Mouse (Mus musculus): ENCODE results near the gene Rhox4c. TPM values are rescaled to one million over a fixed set of nuclear protein-coding genes. Genes with fewer than 3 reads are reported as not detected.
"Not testable (repeated sequence)": the region's sequence is repeated elsewhere in the genome, so short reads cannot be mapped to it uniquely, and the experiment has no call there.

Gene Rhox4c
- not detected in 2 replicates for polyA plus RNA-seq (2015; fragmentation: Nextera tagmentation; extraction: Ambion mirVana)

DNA sequence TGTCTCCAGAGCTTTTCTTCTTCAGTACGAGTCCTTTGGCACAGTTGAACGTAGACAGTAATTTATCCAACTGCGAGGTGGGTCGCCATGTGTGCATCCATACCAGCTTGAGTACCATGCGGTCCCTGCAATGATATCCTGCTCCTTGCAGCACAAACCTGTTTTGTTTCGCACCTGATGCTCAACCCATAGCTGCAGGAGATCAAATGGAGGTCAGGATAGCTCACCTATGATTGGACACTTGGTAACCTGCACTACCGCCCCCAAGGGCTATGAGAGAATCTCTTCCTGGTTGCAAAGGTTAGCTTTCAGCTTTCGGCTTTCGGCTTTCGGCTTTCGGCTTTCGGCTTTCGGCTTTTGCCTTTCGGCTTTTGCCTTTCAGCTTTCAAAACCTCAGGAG lies at the start of gene Rhox4c:
Gene Rhox4c, plus strand, starts transcription at position 301 of the 400 bp plus-strand sequence.
- ATAC-seq (ENCODE audit: low FRiP score, low read depth); H3K9ac ChIP-seq; H3K4me1 ChIP-seq; H3K27me3 ChIP-seq; H3K27ac ChIP-seq; H3K4me3 ChIP-seq; H3K4me2 ChIP-seq (replicated peaks); H3K36me3 ChIP-seq; H3K9me3 ChIP-seq: not testable (repeated sequence)
- 88% methylated on average over 14 of the region's 14 CpGs for WGBS

DNA sequence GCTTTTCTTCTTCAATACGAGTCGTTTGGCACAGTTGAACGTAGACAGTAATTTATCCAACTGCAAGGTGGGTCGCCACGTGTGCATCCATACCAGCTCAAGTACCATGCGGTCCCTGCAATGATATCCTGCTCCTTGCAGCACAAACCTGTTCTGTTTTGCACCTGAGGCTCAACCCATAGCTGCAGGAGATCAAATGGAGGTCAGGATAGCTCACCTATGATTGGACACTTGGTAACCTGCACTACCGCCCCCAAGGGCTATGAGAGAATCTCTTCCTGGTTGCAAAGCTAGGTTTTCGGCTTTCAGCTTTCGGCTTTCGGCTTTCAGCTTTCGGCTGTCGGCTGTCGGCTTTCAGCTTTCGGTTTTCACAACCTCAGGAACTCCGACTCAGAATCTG lies 47.9 kb upstream of the Rhox4c start, which contains the start of gene Rhox4b:
Gene Rhox4b, plus strand, starts transcription at position 301 of the 400 bp plus-strand sequence.
- H3K36me3 ChIP-seq; H3K9ac ChIP-seq; H3K4me1 ChIP-seq; H3K27me3 ChIP-seq; ATAC-seq (ENCODE audit: low FRiP score, low read depth); H3K27ac ChIP-seq; H3K4me3 ChIP-seq; H3K4me2 ChIP-seq (replicated peaks); H3K9me3 ChIP-seq: not testable (repeated sequence)
- WGBS = 84% methylated on average over 15 of the region's 15 CpGs

- not testable (repeated sequence) for H3K4me3 ChIP-seq; H3K9me3 ChIP-seq; H3K36me3 ChIP-seq; ATAC-seq (ENCODE audit: low FRiP score, low read depth); H3K27me3 ChIP-seq; H3K27ac ChIP-seq; H3K4me2 ChIP-seq (replicated peaks); H3K9ac ChIP-seq; H3K4me1 ChIP-seq
- 94% methylated on average over 7 of the region's 10 CpGs for WGBS
These were observed 26.8 kb upstream of the Rhox4c start, which contains the start of gene Rhox2c for GRCm38 (mm10) chrX:37453380-37453779. Gene Rhox2c (plus strand): TSS chrX:37453680.

- H3K36me3 ChIP-seq; H3K4me2 ChIP-seq (replicated peaks); ATAC-seq (ENCODE audit: low FRiP score, low read depth); H3K9me3 ChIP-seq; H3K4me3 ChIP-seq; H3K4me1 ChIP-seq; H3K9ac ChIP-seq; H3K27ac ChIP-seq; H3K27me3 ChIP-seq: not testable (repeated sequence)
- WGBS = 90% methylated on average over 3 of the region's 4 CpGs
These were observed 21.9 kb upstream of the Rhox4c start, which contains the start of gene Rhox3c for GRCm38 (mm10) chrX:37458285-37458684. Gene Rhox3c (plus strand): TSS chrX:37458585.

GRCm38 (mm10) chrX:37514059-37514458 lies 33.9 kb downstream of the Rhox4c start, which contains the start of gene Rhox4d:
Gene Rhox4d (plus strand): TSS chrX:37514359.
- not testable (repeated sequence) for H3K27ac ChIP-seq; H3K4me2 ChIP-seq (replicated peaks); H3K36me3 ChIP-seq; H3K4me3 ChIP-seq; H3K9ac ChIP-seq; H3K4me1 ChIP-seq; H3K9me3 ChIP-seq; H3K27me3 ChIP-seq; ATAC-seq (ENCODE audit: low FRiP score, low read depth)
- WGBS = 95% methylated on average over 15 of the region's 18 CpGs

DNA sequence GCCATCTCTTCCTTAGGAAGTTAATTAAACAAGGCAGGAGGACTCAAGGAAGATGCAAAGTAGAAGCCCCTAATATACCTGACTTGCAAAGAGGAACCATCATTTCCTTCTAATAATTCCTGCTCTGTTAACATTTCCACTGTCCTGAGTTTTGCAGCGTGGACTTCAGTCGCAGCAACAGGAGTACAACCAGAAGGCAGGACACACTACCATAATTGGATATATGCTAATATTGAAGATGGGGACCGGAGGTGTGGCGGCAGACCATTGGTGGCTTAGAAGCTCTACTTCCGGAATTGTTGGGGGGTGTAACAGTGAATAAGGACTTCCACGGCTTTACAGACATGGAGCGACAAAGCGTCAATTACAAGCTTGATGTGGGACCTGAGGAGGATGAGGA lies 50.0 kb downstream of the Rhox4c start, which contains the start of gene Rhox2e:
Gene Rhox2e, plus strand, starts transcription at position 301 of the 400 bp plus-strand sequence.
- not testable (repeated sequence) for H3K4me1 ChIP-seq; H3K36me3 ChIP-seq; H3K27ac ChIP-seq; H3K9me3 ChIP-seq; H3K4me3 ChIP-seq; H3K4me2 ChIP-seq (replicated peaks); H3K9ac ChIP-seq; H3K27me3 ChIP-seq; ATAC-seq (ENCODE audit: low FRiP score, low read depth)
- WGBS = 92% methylated on average over 2 of the region's 8 CpGs

Other genes starting within 250 kb of the Rhox4c start
- gene Rhox2a, start 235.4 kb upstream of the Rhox4c start, polyA plus RNA-seq (2015; fragmentation: Nextera tagmentation; extraction: Ambion mirVana) = 0.29 TPM in 1 of 2 replicates, not detected in the other
- not detected in 2 replicates for gene Rhox3a, start 230.4 kb upstream of the Rhox4c start, polyA plus RNA-seq (2015; fragmentation: Nextera tagmentation; extraction: Ambion mirVana)
- not detected in 2 replicates for gene Rhox4a, start 215.0 kb upstream of the Rhox4c start, polyA plus RNA-seq (2015; fragmentation: Nextera tagmentation; extraction: Ambion mirVana)
- gene Rhox3a2, start 100.3 kb upstream of the Rhox4c start, polyA plus RNA-seq (2015; fragmentation: Nextera tagmentation; extraction: Ambion mirVana) = not detected in 2 replicates
- 0.67 and 1.2 TPM in 2 replicates for gene Rhox4a2, start 89.5 kb upstream of the Rhox4c start, polyA plus RNA-seq (2015; fragmentation: Nextera tagmentation; extraction: Ambion mirVana)
- gene Rhox2b, start 68.3 kb upstream of the Rhox4c start, polyA plus RNA-seq (2015; fragmentation: Nextera tagmentation; extraction: Ambion mirVana) = not detected in 2 replicates
- gene Rhox4b, start 47.8 kb upstream of the Rhox4c start, polyA plus RNA-seq (2015; fragmentation: Nextera tagmentation; extraction: Ambion mirVana) = 0.42 TPM in 1 of 2 replicates, not detected in the other
- 0.19 TPM in 1 of 2 replicates, not detected in the other for gene Rhox2c, start 26.7 kb upstream of the Rhox4c start, polyA plus RNA-seq (2015; fragmentation: Nextera tagmentation; extraction: Ambion mirVana)
- not detected in 2 replicates for gene Rhox3c, start 21.8 kb upstream of the Rhox4c start, polyA plus RNA-seq (2015; fragmentation: Nextera tagmentation; extraction: Ambion mirVana)
- gene Rhox2d, start 13.1 kb downstream of the Rhox4c start, polyA plus RNA-seq (2015; fragmentation: Nextera tagmentation; extraction: Ambion mirVana) = not detected in 2 replicates
- gene Rhox4d, start 34.0 kb downstream of the Rhox4c start, polyA plus RNA-seq (2015; fragmentation: Nextera tagmentation; extraction: Ambion mirVana) = not detected in 2 replicates
- not detected in 2 replicates for gene Rhox2e, start 50.1 kb downstream of the Rhox4c start, polyA plus RNA-seq (2015; fragmentation: Nextera tagmentation; extraction: Ambion mirVana)
- not detected in 2 replicates for gene Rhox3e, start 61.7 kb downstream of the Rhox4c start, polyA plus RNA-seq (2015; fragmentation: Nextera tagmentation; extraction: Ambion mirVana)
- 0.42 TPM in 1 of 2 replicates, not detected in the other for gene Rhox4e, start 77.1 kb downstream of the Rhox4c start, polyA plus RNA-seq (2015; fragmentation: Nextera tagmentation; extraction: Ambion mirVana)
- gene Rhox2f, start 91.1 kb downstream of the Rhox4c start, polyA plus RNA-seq (2015; fragmentation: Nextera tagmentation; extraction: Ambion mirVana) = not detected in 2 replicates
- gene Rhox3f, start 100.7 kb downstream of the Rhox4c start, polyA plus RNA-seq (2015; fragmentation: Nextera tagmentation; extraction: Ambion mirVana) = not detected in 2 replicates
- not detected in 2 replicates for gene Rhox4f, start 127.4 kb downstream of the Rhox4c start, polyA plus RNA-seq (2015; fragmentation: Nextera tagmentation; extraction: Ambion mirVana)
- gene Rhox3g, start 148.3 kb downstream of the Rhox4c start, polyA plus RNA-seq (2015; fragmentation: Nextera tagmentation; extraction: Ambion mirVana) = not detected in 2 replicates
- gene Rhox2g, start 163.1 kb downstream of the Rhox4c start, polyA plus RNA-seq (2015; fragmentation: Nextera tagmentation; extraction: Ambion mirVana) = not detected in 2 replicates
- not detected in 2 replicates for gene Rhox4g, start 171.0 kb downstream of the Rhox4c start, polyA plus RNA-seq (2015; fragmentation: Nextera tagmentation; extraction: Ambion mirVana)
- not detected in 2 replicates for gene Rhox3h, start 188.4 kb downstream of the Rhox4c start, polyA plus RNA-seq (2015; fragmentation: Nextera tagmentation; extraction: Ambion mirVana)
- gene Rhox2h, start 192.9 kb downstream of the Rhox4c start, polyA plus RNA-seq (2015; fragmentation: Nextera tagmentation; extraction: Ambion mirVana) = not detected in 2 replicates

Measured in limb, embryonic 13.5 days (tissue).